Mouse (Mus musculus) kidney, adult 18-20 months (tissue): Measurements from ENCODE around the gene Ctdnep1.
"Not testable (repeated sequence)": the region's sequence is repeated elsewhere in the genome, so short reads cannot be mapped to it uniquely, and the experiment has no call there.

Source experiments
- DNase-seq: peaks from one replicate; pipeline ENCODE4 v3.0.0; 2021

The Ctdnep1 gene

GRCm38 (mm10) chr11:70014880-70015558, 34.1 kb downstream of the Ctdnep1 start, which contains the start of gene Acadvl:
Acadvl (minus strand) TSS chr11:70015411.
- peak; percentile 92 for DNase-seq

GRCm38 (mm10) chr11:70015677-70016076, 34.7 kb downstream of the Ctdnep1 start:
- DNase-seq = no peak

- not testable (repeated sequence) for DNase-seq
These were observed 35.2 kb downstream of the Ctdnep1 start for GRCm38 (mm10) chr11:70016177-70016576.

GRCm38 (mm10) chr11:70016669-70017068, 35.7 kb downstream of the Ctdnep1 start, which contains the start of gene Dlg4:
Dlg4 (plus strand) TSS chr11:70016942.
- DNase-seq = no peak

GRCm38 (mm10) chr11:70017199-70017767, 36.3 kb downstream of the Ctdnep1 start:
- DNase-seq = no peak

GRCm38 (mm10) chr11:70018131-70018990, 37.4 kb downstream of the Ctdnep1 start:
- no peak for DNase-seq

- no peak for DNase-seq
These were observed 38.6 kb downstream of the Ctdnep1 start for GRCm38 (mm10) chr11:70019495-70020021.

GRCm38 (mm10) chr11:70020022-70020631, 39.2 kb downstream of the Ctdnep1 start:
- no peak for DNase-seq

GRCm38 (mm10) chr11:70020731-70021263, 39.8 kb downstream of the Ctdnep1 start:
- DNase-seq = peak; percentile 75

- peak; percentile 96 for DNase-seq
These were observed 40.5 kb downstream of the Ctdnep1 start for GRCm38 (mm10) chr11:70021264-70022132.

GRCm38 (mm10) chr11:70023481-70024150, 42.7 kb downstream of the Ctdnep1 start:
- no peak for DNase-seq

- no peak for DNase-seq
These were observed 43.2 kb downstream of the Ctdnep1 start for GRCm38 (mm10) chr11:70024151-70024514.

GRCm38 (mm10) chr11:70026689-70027088, 45.7 kb downstream of the Ctdnep1 start:
- DNase-seq = no peak

GRCm38 (mm10) chr11:70027397-70027796, 46.4 kb downstream of the Ctdnep1 start:
- DNase-seq = no peak

- DNase-seq = no peak
These were observed 47.6 kb downstream of the Ctdnep1 start for GRCm38 (mm10) chr11:70028401-70029129.

GRCm38 (mm10) chr11:70029130-70029801, 48.3 kb downstream of the Ctdnep1 start:
- DNase-seq = no peak

- DNase-seq = no peak
These were observed 49.0 kb downstream of the Ctdnep1 start for GRCm38 (mm10) chr11:70029829-70030550.

- no peak for DNase-seq
These were observed 49.8 kb downstream of the Ctdnep1 start for GRCm38 (mm10) chr11:70030651-70031320.
